Mouse (Mus musculus): ENCODE results near the gene Irf9. TPM values are rescaled to one million over a fixed set of nuclear protein-coding genes. Genes with fewer than 3 reads are reported as not detected.

Irf9 gene
- polyA plus RNA-seq, 1 experiment from 2014 or later: 8.8 TPM

DNA sequence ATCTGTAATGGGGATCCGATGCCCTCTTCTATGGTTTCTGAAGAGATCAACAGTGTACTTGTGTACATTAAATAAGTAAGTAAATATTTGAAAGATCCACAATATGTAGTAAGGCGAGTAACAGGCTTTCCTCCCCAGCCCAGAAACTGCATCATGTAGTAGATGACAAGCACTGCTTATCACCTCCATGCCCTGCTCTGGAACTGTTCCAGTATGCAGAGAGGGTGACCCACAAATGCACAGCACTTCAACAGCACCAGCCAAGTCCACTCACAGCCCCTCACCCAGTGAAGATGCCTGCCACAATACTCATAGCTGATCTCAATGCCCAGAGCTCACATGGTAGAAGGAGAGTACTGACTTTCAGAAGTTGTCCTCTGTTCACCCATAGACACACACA is 32.8 kb upstream of the Irf9 start:
- WGBS: 88% methylated on average over 2 of the region's 2 CpGs
- no peak overlapping the region for H3K4me2 ChIP-seq (replicated peaks)
- H3K27me3 ChIP-seq (replicated peaks): no peaks in the 10 kb centered on the region
- no peaks in the 10 kb centered on the region for H3K4me1 ChIP-seq
- H3K4me3 ChIP-seq: no peak overlapping the region
- ATAC-seq (ENCODE audit: low FRiP score, low read depth): no peak
- peaks cover 41% of the 10 kb centered on the region for H3K36me3 ChIP-seq
- H3K9ac ChIP-seq: no peak overlapping the region
- H3K9me3 ChIP-seq: no peaks in the 10 kb centered on the region
- H3K27ac ChIP-seq: no peak overlapping the region

DNA sequence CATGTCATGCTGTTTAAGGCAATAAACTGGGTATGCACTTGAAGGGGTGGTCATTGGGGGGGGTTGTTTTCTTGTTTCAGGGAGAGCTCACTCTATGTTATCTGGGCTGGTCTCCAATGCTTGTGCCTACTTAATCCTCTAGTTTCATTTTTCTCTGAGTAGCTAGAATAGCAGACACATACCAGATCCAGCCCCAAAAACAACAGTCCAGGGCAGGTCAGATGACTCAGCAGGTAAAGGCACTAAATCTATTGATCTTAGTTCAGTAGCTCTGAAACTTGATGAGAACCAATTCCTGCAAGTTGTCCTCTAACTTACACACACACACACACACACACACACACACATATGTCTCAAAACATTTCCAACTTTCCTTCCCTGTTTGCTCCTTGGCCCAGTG is 31.6 kb upstream of the Irf9 start:
- no peak for ATAC-seq (ENCODE audit: low FRiP score, low read depth)
- no peaks in the 10 kb centered on the region for H3K27me3 ChIP-seq (replicated peaks)
- no peak overlapping the region for H3K4me3 ChIP-seq
- no peak overlapping the region for H3K9ac ChIP-seq
- no peaks in the 10 kb centered on the region for H3K9me3 ChIP-seq
- H3K27ac ChIP-seq: no peak overlapping the region
- no peaks in the 10 kb centered on the region for H3K4me1 ChIP-seq
- H3K4me2 ChIP-seq (replicated peaks): no peak overlapping the region
- peaks cover 29% of the 10 kb centered on the region for H3K36me3 ChIP-seq

DNA sequence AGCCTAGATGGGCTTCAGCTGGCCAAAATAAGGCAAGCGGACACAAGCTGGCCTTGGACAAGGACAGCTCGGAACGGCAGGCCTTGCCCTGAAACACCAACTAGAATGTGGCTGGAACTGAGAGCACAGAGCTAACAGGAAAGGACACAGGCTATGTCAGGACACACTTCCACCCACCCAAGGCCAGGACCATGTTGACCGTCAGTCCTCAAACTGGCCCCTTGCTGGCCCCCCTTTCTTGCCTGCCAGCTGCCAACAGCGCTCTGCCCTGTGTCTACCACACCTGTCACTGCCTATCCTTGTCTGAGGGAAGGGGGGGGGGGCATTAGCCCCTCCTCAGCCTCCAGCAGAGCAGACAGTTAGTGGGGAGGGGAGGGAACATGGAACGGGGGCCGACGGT is 28.1 kb upstream of the Irf9 start, which contains the start of gene Fitm1:
Fitm1 (plus strand) TSS at position 316 of the 400 bp plus-strand sequence.
- WGBS: 87% methylated on average over 8 of the region's 8 CpGs
- no peak for ATAC-seq (ENCODE audit: low FRiP score, low read depth)

DNA sequence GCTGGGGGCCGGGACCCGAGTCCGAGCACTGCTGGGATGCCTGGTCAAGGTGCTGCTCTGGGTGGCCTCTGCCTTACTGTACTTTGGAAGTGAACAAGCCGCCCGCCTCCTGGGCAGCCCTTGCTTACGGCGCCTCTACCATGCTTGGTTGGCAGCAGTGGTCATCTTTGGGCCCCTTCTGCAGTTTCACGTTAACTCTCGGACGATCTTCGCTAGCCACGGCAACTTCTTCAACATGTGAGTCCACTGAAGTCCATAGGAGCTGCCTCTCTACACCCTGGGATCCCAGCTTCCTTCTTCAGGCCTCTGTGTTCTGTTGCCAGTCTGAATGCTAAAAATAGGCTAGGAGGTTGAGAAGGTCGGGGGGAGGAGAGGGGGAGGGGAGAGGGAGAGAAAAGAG is 27.7 kb upstream of the Irf9 start:
- Histone ChIP-seq H3K4me1 (no peaks in the 10 kb centered on the region), H3K4me3 (no peak overlapping the region), H3K36me3 (peaks cover 11% of the 10 kb centered on the region), H3K27ac (no peak overlapping the region), H3K4me2 (replicated peaks) (no peak overlapping the region), H3K9me3 (no peaks in the 10 kb centered on the region), H3K9ac (no peak overlapping the region), H3K27me3 (replicated peaks) (no peaks in the 10 kb centered on the region)
- WGBS: 81% methylated on average over 13 of the region's 13 CpGs
- ATAC-seq (ENCODE audit: low FRiP score, low read depth): no peak

More for the DNA sequence above, 28.1 kb upstream of the Irf9 start, which contains the start of gene Fitm1:
- Histone ChIP-seq H3K4me1 (no peaks in the 10 kb centered on the region), H3K4me2 (replicated peaks) (no peak within 1 kb of the TSS), H3K9me3 (no peaks in the 10 kb centered on the region), H3K27ac (no peak within 1 kb of the TSS), H3K4me3 (no peak within 1 kb of the TSS), H3K27me3 (replicated peaks) (no peaks in the 10 kb centered on the region), H3K9ac (no peak within 1 kb of the TSS), H3K36me3 (peaks cover 9% of the 10 kb centered on the region; the same call in 1 of the 2 replicates)

DNA sequence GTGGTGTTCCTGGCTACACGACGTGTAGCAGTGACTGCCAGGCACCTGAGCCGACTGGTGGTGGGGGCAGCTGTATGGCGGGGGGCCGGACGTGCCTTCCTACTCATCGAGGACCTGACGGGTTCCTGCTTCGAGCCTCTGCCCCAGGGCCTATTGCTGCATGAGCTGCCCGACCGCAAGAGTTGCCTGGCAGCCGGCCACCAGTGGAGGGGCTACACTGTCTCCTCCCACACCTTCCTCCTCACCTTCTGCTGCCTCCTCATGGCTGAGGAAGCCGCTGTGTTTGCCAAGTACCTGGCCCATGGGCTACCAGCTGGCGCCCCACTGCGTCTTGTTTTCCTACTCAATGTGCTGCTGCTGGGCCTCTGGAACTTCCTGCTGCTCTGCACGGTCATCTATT is 27.0 kb upstream of the Irf9 start:
- Histone ChIP-seq H3K4me3 (no peak overlapping the region), H3K4me2 (replicated peaks) (no peak overlapping the region), H3K9ac (no peak overlapping the region), H3K27me3 (replicated peaks) (no peaks in the 10 kb centered on the region), H3K27ac (no peak overlapping the region), H3K4me1 (no peaks in the 10 kb centered on the region), H3K36me3 (peaks cover 15% of the 10 kb centered on the region), H3K9me3 (no peaks in the 10 kb centered on the region)
- 86% methylated on average over 16 of the region's 16 CpGs for WGBS
- no peak for ATAC-seq (ENCODE audit: low FRiP score, low read depth)

DNA sequence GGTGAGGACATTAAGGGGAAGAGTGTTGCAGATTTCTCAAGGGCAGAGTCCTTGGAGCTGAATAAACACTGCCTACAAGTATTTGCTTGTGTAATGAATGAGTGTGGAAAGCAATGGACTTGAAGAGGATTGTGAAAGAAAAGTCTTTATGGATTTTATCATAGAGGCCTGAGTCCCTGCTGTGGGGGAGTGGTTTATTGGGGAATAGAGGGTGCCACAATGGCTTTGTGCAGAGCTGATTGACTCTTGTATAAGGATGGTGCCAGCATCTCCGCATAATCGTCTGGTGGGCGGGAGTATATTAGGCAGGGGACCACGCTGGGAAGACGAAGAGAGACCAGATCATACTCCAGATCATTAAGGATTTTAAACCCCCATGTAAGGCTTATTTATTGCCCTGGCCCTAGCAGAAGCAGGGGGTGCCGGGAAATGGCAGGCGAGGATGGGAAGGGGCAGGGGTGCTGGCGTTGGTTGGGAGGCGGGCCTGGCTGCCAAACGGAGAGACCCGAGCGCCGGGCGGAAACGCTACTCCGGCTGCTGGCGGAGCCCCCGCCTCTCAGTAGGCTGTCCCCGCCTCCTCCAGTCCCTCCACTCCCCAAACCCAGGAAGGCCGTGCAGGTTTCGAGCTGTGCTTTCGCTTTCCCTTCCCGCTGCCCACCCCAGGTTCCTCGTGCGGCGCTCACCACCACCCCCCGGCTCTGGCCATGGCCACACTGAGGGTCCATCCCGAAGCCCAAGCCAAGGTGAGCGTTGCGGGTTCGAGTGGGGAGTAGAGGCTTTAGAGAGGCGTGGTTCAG is 25.3 kb upstream of the Irf9 start, which contains the start of gene Psme1:
Psme1 (plus strand) TSS at position 253 of the 797 bp plus-strand sequence.
- Histone ChIP-seq H3K9me3 (no peaks in the 10 kb centered on the region), H3K27me3 (replicated peaks) (no peaks in the 10 kb centered on the region), H3K4me3 (peak within 1 kb of the TSS; percentile 73), H3K4me2 (replicated peaks) (peak within 1 kb of the TSS; percentile 90), H3K36me3 (peaks cover 20% of the 10 kb centered on the region), H3K9ac (peak within 1 kb of the TSS; percentile 81), H3K27ac (peak within 1 kb of the TSS; percentile 71), H3K4me1 (no peaks in the 10 kb centered on the region)
- peak; percentile 87 for ATAC-seq (ENCODE audit: low FRiP score, low read depth)
- 1% methylated on average over 32 of the region's 32 CpGs for WGBS

DNA sequence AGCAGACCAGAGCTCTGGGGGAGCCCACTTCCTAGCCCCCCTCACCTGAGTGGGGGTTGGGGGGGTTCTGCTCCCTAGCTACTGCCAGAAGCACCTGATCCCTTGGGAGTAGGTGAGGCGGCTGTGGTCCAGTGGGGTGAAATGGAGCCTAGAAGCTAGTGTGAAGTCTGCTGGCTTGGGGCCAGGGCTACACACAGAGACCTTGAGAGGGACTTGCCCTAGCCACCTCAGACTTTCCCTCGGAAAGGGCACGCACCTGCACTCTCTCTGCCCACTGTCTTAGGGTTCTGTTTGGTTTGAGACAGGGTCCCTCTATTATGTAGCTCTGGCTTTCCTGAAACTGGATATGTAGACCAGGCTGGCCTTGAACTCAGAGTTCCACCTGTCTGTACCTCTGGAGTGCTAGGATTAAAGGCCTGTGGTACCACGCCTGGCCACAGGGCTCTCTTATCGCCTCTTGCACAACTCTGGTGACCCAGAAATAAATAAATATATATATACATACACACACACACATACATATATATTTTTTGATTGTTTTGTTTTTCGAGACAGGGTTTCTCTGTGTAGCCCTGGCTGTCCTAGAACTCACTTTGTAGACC is 24.6 kb upstream of the Irf9 start:
- Histone ChIP-seq H3K36me3 (peaks cover 20% of the 10 kb centered on the region), H3K9me3 (no peaks in the 10 kb centered on the region), H3K4me3 (peak overlapping the region; percentile 73), H3K27ac (peak overlapping the region; percentile 71), H3K4me2 (replicated peaks) (peak overlapping the region; percentile 90), H3K4me1 (no peaks in the 10 kb centered on the region), H3K27me3 (replicated peaks) (no peaks in the 10 kb centered on the region), H3K9ac (peak overlapping the region; percentile 81)
- WGBS: 41% methylated on average over 6 of the region's 6 CpGs
- peak; percentile 59 for ATAC-seq (ENCODE audit: low FRiP score, low read depth)

DNA sequence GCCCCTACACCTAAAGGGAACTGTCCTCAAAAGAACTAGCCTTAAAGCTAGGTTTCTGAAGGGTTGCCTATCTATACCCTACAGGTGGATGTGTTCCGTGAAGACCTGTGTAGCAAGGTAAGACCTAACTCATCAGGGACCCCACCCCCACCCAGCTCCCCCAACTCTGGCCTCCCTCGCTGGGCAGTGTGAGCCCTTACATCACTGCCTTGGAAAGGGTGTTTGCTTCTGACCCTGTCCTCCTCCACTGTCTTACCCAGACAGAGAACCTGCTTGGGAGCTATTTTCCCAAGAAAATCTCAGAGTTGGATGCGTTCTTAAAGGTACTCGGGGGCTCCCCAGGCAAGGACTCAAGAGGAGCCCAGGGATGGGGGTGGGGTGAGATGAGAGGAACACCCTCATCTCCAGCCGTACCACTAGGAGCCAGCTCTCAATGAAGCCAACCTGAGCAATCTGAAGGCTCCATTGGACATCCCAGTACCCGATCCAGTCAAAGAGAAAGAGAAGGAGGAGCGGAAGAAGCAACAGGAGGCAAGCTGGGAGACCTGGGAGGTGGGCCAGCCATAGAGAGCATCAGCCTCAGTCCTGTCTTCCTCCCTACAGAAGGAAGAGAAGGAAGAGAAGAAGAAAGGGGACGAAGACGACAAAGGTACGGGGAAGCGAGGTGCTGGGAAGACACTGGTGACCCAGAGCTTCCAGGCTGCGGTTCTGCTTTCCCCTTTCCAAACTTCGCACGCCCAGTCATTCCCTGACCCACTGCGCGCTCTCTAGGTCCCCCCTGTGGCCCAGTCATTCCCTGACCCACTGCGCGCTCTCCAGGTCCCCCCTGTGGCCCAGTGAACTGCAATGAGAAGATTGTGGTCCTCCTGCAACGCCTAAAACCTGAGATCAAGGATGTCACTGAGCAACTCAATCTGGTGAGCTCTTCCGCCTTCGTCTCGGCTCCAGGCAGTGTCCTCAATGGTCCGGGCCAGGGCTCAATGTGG is 23.6 kb upstream of the Irf9 start:
- H3K9me3 ChIP-seq: no peaks in the 10 kb centered on the region
- H3K27ac ChIP-seq: no peak overlapping the region
- no peaks in the 10 kb centered on the region; the same call in 1 of the 2 replicates for H3K4me1 ChIP-seq
- no peak overlapping the region for H3K9ac ChIP-seq
- H3K27me3 ChIP-seq (replicated peaks): no peaks in the 10 kb centered on the region
- WGBS: 87% methylated on average over 23 of the region's 23 CpGs
- H3K4me3 ChIP-seq: no peak overlapping the region
- H3K4me2 ChIP-seq (replicated peaks): no peak overlapping the region
- peaks cover 20% of the 10 kb centered on the region for H3K36me3 ChIP-seq
- ATAC-seq (ENCODE audit: low FRiP score, low read depth): no peak

DNA sequence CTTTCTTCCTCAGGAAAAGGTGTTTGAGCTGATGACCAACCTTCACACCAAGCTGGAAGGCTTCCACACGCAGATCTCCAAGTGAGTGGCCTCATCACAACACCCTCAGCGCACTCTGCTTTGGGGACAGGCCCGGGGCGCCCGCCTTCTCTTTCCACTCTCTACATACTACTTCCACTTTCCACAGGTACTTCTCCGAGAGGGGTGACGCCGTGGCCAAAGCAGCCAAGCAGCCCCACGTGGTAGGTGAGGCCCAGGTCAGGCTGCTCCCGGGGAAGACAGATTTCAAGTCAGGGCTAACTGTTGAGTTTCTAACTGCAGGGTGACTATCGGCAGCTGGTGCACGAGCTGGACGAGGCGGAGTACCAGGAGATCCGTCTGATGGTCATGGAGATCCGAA is 22.6 kb upstream of the Irf9 start:
- no peak overlapping the region for H3K27ac ChIP-seq
- H3K4me1 ChIP-seq: peaks cover 4% of the 10 kb centered on the region; the same call in 1 of the 2 replicates
- WGBS: 96% methylated on average over 16 of the region's 16 CpGs
- H3K9me3 ChIP-seq: no peaks in the 10 kb centered on the region
- H3K9ac ChIP-seq: no peak overlapping the region
- peaks cover 20% of the 10 kb centered on the region for H3K36me3 ChIP-seq
- no peak for ATAC-seq (ENCODE audit: low FRiP score, low read depth)
- H3K4me2 ChIP-seq (replicated peaks): no peak overlapping the region
- H3K4me3 ChIP-seq: no peak overlapping the region
- no peaks in the 10 kb centered on the region for H3K27me3 ChIP-seq (replicated peaks)

DNA sequence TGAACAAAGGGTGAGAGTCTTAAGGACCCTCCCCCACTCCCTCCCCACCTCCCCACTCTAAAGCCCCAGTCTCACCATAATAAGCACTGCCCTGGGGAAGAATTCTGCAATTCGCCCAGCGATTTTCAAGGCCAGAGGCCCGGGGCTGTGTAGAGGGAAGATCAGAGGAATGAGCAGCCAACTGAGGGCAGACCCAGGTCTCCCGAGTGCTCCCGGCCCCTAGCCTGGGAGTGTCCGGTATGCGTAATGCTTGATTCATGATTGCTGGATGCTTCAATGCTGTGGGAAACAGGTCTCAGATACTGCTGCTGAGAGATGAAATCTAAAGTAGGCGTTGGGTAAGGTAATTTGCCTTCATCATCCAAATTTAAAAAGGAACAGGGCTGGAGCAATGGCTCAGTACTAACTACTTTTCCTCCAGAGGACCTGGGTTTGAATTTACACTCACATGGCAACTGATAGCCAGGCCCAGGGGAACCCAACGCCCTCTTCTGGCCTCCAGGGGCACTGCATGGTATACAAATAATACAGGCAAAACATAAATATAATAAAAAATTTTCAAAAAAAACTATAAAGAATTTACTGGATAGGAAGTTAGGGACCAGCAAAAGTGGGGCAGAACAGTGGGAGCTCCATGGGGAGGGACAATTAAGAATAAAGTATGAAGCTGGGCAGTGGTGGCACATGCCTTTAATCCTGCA is 21.2 kb upstream of the Irf9 start:
- H3K27ac ChIP-seq: no peak overlapping the region
- ATAC-seq (ENCODE audit: low FRiP score, low read depth): no peak
- H3K9me3 ChIP-seq: no peaks in the 10 kb centered on the region
- peaks cover 22% of the 10 kb centered on the region for H3K36me3 ChIP-seq
- no peak overlapping the region for H3K4me2 ChIP-seq (replicated peaks)
- no peak overlapping the region for H3K9ac ChIP-seq
- no peaks in the 10 kb centered on the region for H3K27me3 ChIP-seq (replicated peaks)
- H3K4me3 ChIP-seq: no peak overlapping the region
- H3K4me1 ChIP-seq: peaks cover 4% of the 10 kb centered on the region; the same call in 1 of the 2 replicates
- WGBS: 74% methylated on average over 9 of the region's 9 CpGs

DNA sequence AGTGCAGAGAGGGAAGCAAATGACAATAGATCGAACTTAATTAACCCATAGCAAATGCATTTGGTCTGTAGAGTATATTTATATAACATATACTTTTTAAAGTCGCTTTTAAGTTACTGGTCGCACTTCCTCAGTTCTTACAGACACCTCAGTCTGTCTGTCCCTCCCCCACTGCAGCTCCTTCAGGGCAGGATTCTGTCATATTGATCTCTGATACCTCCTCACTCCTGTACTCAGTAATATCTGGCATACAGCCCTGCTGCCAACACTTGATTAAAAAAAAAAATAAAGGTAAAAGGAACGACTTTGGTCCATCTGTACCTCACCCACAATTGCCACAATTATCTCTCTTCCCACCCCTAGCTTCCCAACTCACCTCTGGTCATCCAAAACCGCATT is 19.1 kb upstream of the Irf9 start:
- Histone ChIP-seq H3K27ac (no peak overlapping the region), H3K9ac (peak overlapping the region; percentile 57), H3K9me3 (no peaks in the 10 kb centered on the region), H3K36me3 (peaks cover 36% of the 10 kb centered on the region), H3K4me1 (peaks cover 4% of the 10 kb centered on the region; the same call in 1 of the 2 replicates), H3K27me3 (replicated peaks) (no peaks in the 10 kb centered on the region), H3K4me3 (peak overlapping the region; percentile 43), H3K4me2 (replicated peaks) (peak overlapping the region; percentile 79)
- WGBS: 42% methylated on average over 5 of the region's 5 CpGs
- ATAC-seq (ENCODE audit: low FRiP score, low read depth): no peak

Data from neural tube, embryonic 12.5 days (tissue).